In the genomic region with DNA sequence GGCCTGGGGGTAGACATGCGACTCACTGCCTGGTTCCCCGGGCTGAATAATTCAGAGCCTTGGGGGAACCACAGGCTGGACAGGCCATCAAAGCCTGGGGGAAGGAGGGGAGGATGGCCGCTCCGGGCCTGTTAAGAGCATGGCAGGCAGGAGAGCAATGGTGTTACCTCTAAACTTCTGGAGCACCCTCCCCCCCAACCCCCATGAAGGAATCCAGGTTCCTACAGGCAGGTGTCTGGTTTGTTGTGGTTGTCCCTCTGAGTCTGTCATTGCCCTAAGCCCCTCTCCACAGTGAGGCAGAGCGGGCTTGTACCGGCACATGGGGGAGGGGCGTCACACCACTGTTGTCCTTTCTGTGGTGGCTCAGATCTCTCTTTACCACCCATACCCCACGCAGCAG, we compare ENCODE assay signal across 9 mouse cellular contexts.
A peak's percentile ranks its signal among the peaks of the same experiment; 100 is the strongest.
DNase-seq lines count a peak whose midpoint lies in the region; ATAC-seq and TF ChIP-seq lines count a peak whose summit lies in the region.
"Had no signal": no experiment of that assay in that cellular context is flagged by ENCODE, and none has a peak within 500 bp of the region (broad histone marks: within the 10 kb centered on the region; RNA-seq: fewer than 3 reads in every experiment).

No protein-coding gene starts in this region.

- peaks cover 86% of the 10 kb centered on the region for H3K27me3 ChIP-seq in megakaryocyte, embryonic 14.5 days (replicated peaks)
- no peaks in the 10 kb centered on the region for H3K27me3 ChIP-seq in forebrain, embryonic 15.5 days
- no peaks in the 10 kb centered on the region; the same call in 1 of the 2 replicates for H3K27me3 ChIP-seq in limb, embryonic 14.5 days (ENCODE audit: control insufficient read depth, insufficient read depth, low read length)
- H3K27me3 ChIP-seq in stomach, postnatal 0 days (ENCODE audit: control insufficient read depth, insufficient read depth, low read length) = no peaks in the 10 kb centered on the region
- H3K27me3 ChIP-seq in thymus, adult 2 months (ENCODE audit: control insufficient read depth, insufficient read depth, low read length) = peaks cover 11% of the 10 kb centered on the region

- H3K4me1 ChIP-seq in megakaryocyte, embryonic 14.5 days = peaks cover 38% of the 10 kb centered on the region
- peaks cover 27% of the 10 kb centered on the region for H3K4me1 ChIP-seq in forebrain, embryonic 15.5 days
- H3K4me1 ChIP-seq in limb, embryonic 14.5 days (ENCODE audit: control insufficient read depth, insufficient read depth, low read length) = peaks cover 30% of the 10 kb centered on the region
- 0 out of 2 replicates have a peak, but pooled peaks cover 3% of the 10 kb centered on the region for H3K4me1 ChIP-seq in stomach, postnatal 0 days (replicated peaks; ENCODE audit: control insufficient read depth, insufficient read depth)
- peaks cover 9% of the 10 kb centered on the region for H3K4me1 ChIP-seq in thymus, adult 2 months (replicated peaks; ENCODE audit: control insufficient read depth, insufficient read depth, low read length)

- WGBS in forebrain, embryonic 15.5 days = 8% methylated on average over 8 of the region's 8 CpGs
- 11% methylated on average over 8 of the region's 8 CpGs for WGBS in limb, embryonic 14.5 days
- WGBS in stomach, postnatal 0 days = 35% methylated on average over 8 of the region's 8 CpGs
- WGBS in thymus, adult 2 months = 48% methylated on average over 8 of the region's 8 CpGs

- no peak for TF ChIP-seq POLR2A in limb, embryonic 14.5 days (IDR thresholded peaks at IDR 0.05; ENCODE audit: borderline replicate concordance, extremely low read depth, insufficient read depth, insufficient read length)
- no peak for TF ChIP-seq POLR2A in thymus, adult 2 months (IDR thresholded peaks at IDR 0.05; ENCODE audit: control insufficient read depth, extremely low read depth, insufficient read depth, low read length, poor library complexity)

- peak overlapping the region; percentile 42 for H3K4me2 ChIP-seq in forebrain, embryonic 15.5 days (replicated peaks)
- H3K4me2 ChIP-seq in limb, embryonic 14.5 days (replicated peaks; ENCODE audit: low read depth, low read length, severe bottlenecking) = peak overlapping the region; percentile 22
- H3K4me2 ChIP-seq in stomach, postnatal 0 days (replicated peaks; ENCODE audit: low read depth) = peak overlapping the region; percentile 29; the same call in 1 of the 2 replicates

- no peak for TF ChIP-seq CTCF in stomach, postnatal 0 days (IDR thresholded peaks at IDR 0.05; ENCODE audit: low read depth)
- TF ChIP-seq CTCF in thymus, adult 2 months (IDR thresholded peaks at IDR 0.05; ENCODE audit: borderline replicate concordance, control insufficient read depth, extremely low read depth, insufficient read depth, low read length, poor library complexity) = no peak

- no peak for TF ChIP-seq EP300 in stomach, postnatal 0 days (optimal IDR thresholded peaks at IDR 0.05)

- H3K27ac ChIP-seq in forebrain, embryonic 15.5 days (replicated peaks) = peak overlapping the region; percentile 56
- no peak overlapping the region for H3K27ac ChIP-seq in limb, embryonic 14.5 days (replicated peaks; ENCODE audit: low read depth, low read length)
- 0 out of 2 replicates have a peak overlapping the region, but pooled peaks have one; percentile 24 for H3K27ac ChIP-seq in stomach, postnatal 0 days (replicated peaks)
- no peak overlapping the region for H3K27ac ChIP-seq in thymus, adult 2 months (ENCODE audit: control insufficient read depth, insufficient read depth, low read length)

- peaks cover 15% of the 10 kb centered on the region for H3K9me3 ChIP-seq in megakaryocyte, embryonic 14.5 days
- no peaks in the 10 kb centered on the region for H3K9me3 ChIP-seq in forebrain, embryonic 15.5 days
- 0 out of 2 replicates have a peak, but pooled peaks cover 3% of the 10 kb centered on the region for H3K9me3 ChIP-seq in limb, embryonic 14.5 days (ENCODE audit: control insufficient read depth, low read length)
- H3K9me3 ChIP-seq in stomach, postnatal 0 days (ENCODE audit: control insufficient read depth, low read length) = no peaks in the 10 kb centered on the region

- peak overlapping the region; percentile 31; the same call in 1 of the 2 replicates for H3K9ac ChIP-seq in forebrain, embryonic 15.5 days (replicated peaks)
- H3K9ac ChIP-seq in limb, embryonic 14.5 days (ENCODE audit: low read depth, low read length, severe bottlenecking) = no peak overlapping the region
- H3K9ac ChIP-seq in stomach, postnatal 0 days (ENCODE audit: low read length) = no peak overlapping the region

- H3K4me3 ChIP-seq in megakaryocyte, embryonic 14.5 days (replicated peaks) = peak overlapping the region; percentile 23
- peak overlapping the region; percentile 23; the same call in 1 of the 2 replicates for H3K4me3 ChIP-seq in forebrain, embryonic 15.5 days
- no peak overlapping the region for H3K4me3 ChIP-seq in limb, embryonic 14.5 days (replicated peaks; ENCODE audit: low read length)
- no peak overlapping the region for H3K4me3 ChIP-seq in stomach, postnatal 0 days (ENCODE audit: low read depth, low read length)
- no peak overlapping the region for H3K4me3 ChIP-seq in thymus, adult 2 months (ENCODE audit: control insufficient read depth, insufficient read depth, low read length)

- no peaks in the 10 kb centered on the region for H3K36me3 ChIP-seq in megakaryocyte, embryonic 14.5 days (replicated peaks; ENCODE audit: low read length)
- H3K36me3 ChIP-seq in forebrain, embryonic 15.5 days = no peaks in the 10 kb centered on the region
- no peaks in the 10 kb centered on the region for H3K36me3 ChIP-seq in limb, embryonic 14.5 days (ENCODE audit: control insufficient read depth, insufficient read depth, low read length)
- H3K36me3 ChIP-seq in stomach, postnatal 0 days (ENCODE audit: control insufficient read depth, insufficient read depth, low read length) = no peaks in the 10 kb centered on the region
- H3K36me3 ChIP-seq in thymus, adult 2 months (ENCODE audit: control insufficient read depth, insufficient read depth, low read length) = no peaks in the 10 kb centered on the region

- no peak for ATAC-seq in megakaryocyte, adult 5-6 weeks (ENCODE audit: poor library complexity, severe bottlenecking)
- ATAC-seq in forebrain, embryonic 15.5 days (replicated peaks) = peak; percentile 44
- no peak for ATAC-seq in limb, embryonic 14.5 days (ENCODE audit: low FRiP score, low read depth)
- ATAC-seq in stomach, postnatal 0 days (ENCODE audit: low FRiP score, low TSS enrichment) = no peak

- no peak for DNase-seq in limb, embryonic 14.5 days (ENCODE audit: low spot score)
- no peak for DNase-seq in stomach, postnatal 0 days (ENCODE audit: low spot score)
- DNase-seq in thymus, adult 2 months = no peak
- no peak for DNase-seq in c-Kit-positive CD71-positive TER-119-positive erythroid progenitor cells, embryonic 14.5 days (ENCODE audit: low spot score)
- DNase-seq: cerebellum, adult 9-10 months; thymus, postnatal 4 days had no signal

Comparison
In these comparisons a context has a peak if more than half of its experiments do, and no peak if none do; other contexts are left out.
1. H3K4me3 ChIP-seq: peak in megakaryocyte, embryonic 14.5 days (single experiment) and forebrain, embryonic 15.5 days (single experiment); none in limb, embryonic 14.5 days (single experiment), stomach, postnatal 0 days (single experiment) and thymus, adult 2 months (single experiment).
2. H3K27ac ChIP-seq: peak in forebrain, embryonic 15.5 days (single experiment) and stomach, postnatal 0 days (single experiment); none in limb, embryonic 14.5 days (single experiment) and thymus, adult 2 months (single experiment).
3. Peak in every context shown above with its lines, with median percentiles within 50 percentile points of each other: H3K4me2 ChIP-seq.